Mouse (Mus musculus) ES-E14 (cell line): Measurements from ENCODE around the gene Plvap. TPM values are rescaled to one million over a fixed set of nuclear protein-coding genes. Genes with fewer than 3 reads are reported as not detected.

Source experiments
- DNase-seq: peaks from one replicate; pipeline ENCODE4 v3.0.0-alpha.2; 2013; ENCODE audit warnings: low read depth, low spot score
- H3K27ac ChIP-seq: 2 replicates; pipeline ENCODE4 v1.5.1; 2012; ENCODE audit warnings: low read depth, mild to moderate bottlenecking, low read length, moderate library complexity, mixed read lengths; ENCODE audit not compliant: poor library complexity, insufficient read depth, severe bottlenecking
- H3K36me3 ChIP-seq: 2 replicates; pipeline ENCODE4 v1.6.1; 2012; ENCODE audit warnings: mild to moderate bottlenecking, low read length, moderate library complexity, mixed read lengths; ENCODE audit not compliant: control insufficient read depth, poor library complexity, insufficient read depth, severe bottlenecking
- H3K4me1 ChIP-seq, 2 experiments: fragments of 150-350 bp in 1 of 2; sonication (generic) in 1 of 2; 2 replicates each; pipeline ENCODE4 v1.6.1; 2012; ENCODE audit warnings: low read length in 2 of 2, mild to moderate bottlenecking in 1 of 2, mixed read lengths in 1 of 2; ENCODE audit not compliant: control insufficient read depth in 2 of 2, insufficient read depth in 2 of 2, poor library complexity in 1 of 2
- H3K4me3 ChIP-seq, 2 experiments: fragments of 150-350 bp in 1 of 2; sonication (generic) in 1 of 2; 2 replicates each; pipeline ENCODE4 v1.5.1; 2012; ENCODE audit warnings: low read length in 2 of 2, low read depth in 1 of 2, mild to moderate bottlenecking in 1 of 2, mixed read lengths in 1 of 2; ENCODE audit not compliant: insufficient read depth in 1 of 2, poor library complexity in 1 of 2, severe bottlenecking in 1 of 2
- H3K9ac ChIP-seq: 2 replicates; pipeline ENCODE4 v1.6.1; 2012; ENCODE audit warnings: low read depth, mild to moderate bottlenecking, low read length, mixed read lengths; ENCODE audit not compliant: poor library complexity, insufficient read depth, severe bottlenecking
- H3K9me3 ChIP-seq: fragments of 150-350 bp; sonication (generic); 2 replicates; pipeline ENCODE4 v1.6.1; 2012; ENCODE audit warnings: low read depth, mild to moderate bottlenecking, low read length; ENCODE audit not compliant: control insufficient read depth, insufficient read depth
- CHD2 ChIP-seq: IDR thresholded peaks from 2 replicates; pipeline ENCODE4 v1.6.1; 2014; ENCODE audit warnings: mild to moderate bottlenecking, low read depth, low read length, inconsistent platforms
- HCFC1 ChIP-seq: IDR thresholded peaks from 2 replicates; pipeline ENCODE4 v1.6.1; 2012; ENCODE audit warnings: low read length, inconsistent platforms, borderline replicate concordance; ENCODE audit not compliant: insufficient read depth
- MAFK ChIP-seq: IDR thresholded peaks from 2 replicates; pipeline ENCODE4 v1.6.1; 2014; ENCODE audit warnings: mild to moderate bottlenecking, low read depth, low read length, inconsistent platforms; ENCODE audit not compliant: insufficient read depth
- ZC3H11A ChIP-seq: IDR thresholded peaks from 2 replicates; pipeline ENCODE4 v1.6.1; 2012; ENCODE audit warnings: low read depth, mild to moderate bottlenecking, inconsistent platforms, low read length, borderline replicate concordance
- ZNF384 ChIP-seq: IDR thresholded peaks from 2 replicates; pipeline ENCODE4 v1.6.1; 2012; ENCODE audit warnings: low read depth, low read length, inconsistent platforms
- in situ Hi-C, 2 experiments: fragments of 600-800 bp; cut with MboI; formaldehyde crosslinking; loops; one replicate each; pipeline ENCODE4 v1.15.1; 2025; ENCODE audit warnings: low sequenced_read_pairs in 2 of 2, inconsistent platforms in 1 of 2; ENCODE audit not compliant: unreplicated experiment in 2 of 2
- total RNA-seq: library from RNA; depleted of rRNA; stranded (reverse); fragments of 300-350 nt; gene quantifications from 2 replicates; pipeline ENCODE4 v1.2.3, GENCODE M21; 2012

The Plvap gene
- total RNA-seq, 1 experiment: 2.5 TPM

- Histone ChIP-seq H3K4me1 (peaks cover 4 to 14% of the 10 kb centered on the region in 2 experiments; a peak in 1 of 4 replicates), H3K9me3 (no peaks in the 10 kb centered on the region), H3K36me3 (no peaks in the 10 kb centered on the region), H3K27ac (no peak overlapping the region), H3K9ac (no peak overlapping the region), H3K4me3 (no peak overlapping the region)
- in situ Hi-C loops: loop anchor here in 1 of 2 experiments (5.0 kb wide), 1 partner anchor 71 kb away; no protein-coding TSS in a partner anchor
- no peak for DNase-seq
- TF ChIP-seq CHD2 (no peak), HCFC1 (no peak), MAFK (no peak), ZC3H11A (no peak), ZNF384 (no peak)
These were observed 1.6 kb upstream of the Plvap start for GRCm38 (mm10) chr8:71513018-71513754.

- no peaks in the 10 kb centered on the region; the same call in 1 of the 2 replicates for H3K36me3 ChIP-seq
- H3K9me3 ChIP-seq: no peaks in the 10 kb centered on the region
- TF ChIP-seq HCFC1: no peak
- TF ChIP-seq CHD2: no peak
- TF ChIP-seq ZC3H11A: no peak
- no peak for TF ChIP-seq MAFK
- no peak for TF ChIP-seq ZNF384
- no peak for DNase-seq
- H3K27ac ChIP-seq: no peak overlapping the region
- H3K4me3 ChIP-seq: no peak overlapping the region
- in situ Hi-C loops: no loop called here
- no peak overlapping the region for H3K9ac ChIP-seq
- H3K4me1 ChIP-seq: peaks cover 4 to 8% of the 10 kb centered on the region in 2 experiments; a peak in 1 of 4 replicates
These were observed 2.2 kb downstream of the Plvap start for GRCm38 (mm10) chr8:71509316-71509715.

GRCm38 (mm10) chr8:71507589-71508104, 3.9 kb downstream of the Plvap start:
- Histone ChIP-seq H3K9ac (peak overlapping the region; percentile 74), H3K36me3 (no peaks in the 10 kb centered on the region; the same call in 1 of the 2 replicates), H3K4me1 (peaks cover 4 to 6% of the 10 kb centered on the region in 2 experiments; a peak in 1 of 4 replicates), H3K9me3 (no peaks in the 10 kb centered on the region), H3K4me3 (peak overlapping the region; percentile 75 to 82), H3K27ac (no peak overlapping the region)
- TF ChIP-seq ZNF384 (no peak), CHD2 (no peak), ZC3H11A (no peak), HCFC1 (no peak; the same call in 1 of the 2 replicates), MAFK (no peak)
- in situ Hi-C loops: no loop called here
- DNase-seq: peak; percentile 88

GRCm38 (mm10) chr8:71505979-71506378, 5.6 kb downstream of the Plvap start:
- no peak for DNase-seq
- in situ Hi-C loops: no loop called here
- Histone ChIP-seq H3K9me3 (no peaks in the 10 kb centered on the region), H3K27ac (no peak overlapping the region), H3K9ac (no peak overlapping the region), H3K36me3 (no peaks in the 10 kb centered on the region; the same call in 1 of the 2 replicates), H3K4me1 (peaks cover 4 to 6% of the 10 kb centered on the region in 2 experiments; a peak in 1 of 4 replicates), H3K4me3 (no peak overlapping the region)
- no peak for TF ChIP-seq MAFK
- no peak for TF ChIP-seq ZC3H11A
- no peak for TF ChIP-seq CHD2
- TF ChIP-seq HCFC1: no peak
- no peak for TF ChIP-seq ZNF384
